Mouse (Mus musculus) neural tube, embryonic 10.5 days (tissue): ENCODE results near the gene Gucd1.
"Not testable (repeated sequence)": the region's sequence is repeated elsewhere in the genome, so short reads cannot be mapped to it uniquely, and the experiment has no call there.

Source experiments
- DNase-seq: peaks from one replicate; pipeline ENCODE4 v3.0.0-alpha.2; 2017; ENCODE audit warnings: low spot score; ENCODE audit errors: extremely low spot score

Gucd1 gene

GRCm38 (mm10) chr10:75536123-75536522 is 18.4 kb upstream of the Gucd1 start:
- DNase-seq, result no peak

- DNase-seq, result no peak
These were observed 17.7 kb upstream of the Gucd1 start for GRCm38 (mm10) chr10:75535423-75535822.

GRCm38 (mm10) chr10:75534934-75535333 is 17.2 kb upstream of the Gucd1 start:
- no peak for DNase-seq

GRCm38 (mm10) chr10:75534216-75534615 is 16.4 kb upstream of the Gucd1 start:
- DNase-seq, result no peak

- DNase-seq, result no peak
These were observed 13.8 kb upstream of the Gucd1 start for GRCm38 (mm10) chr10:75531532-75532090.

- DNase-seq, result no peak
These were observed 12.6 kb upstream of the Gucd1 start for GRCm38 (mm10) chr10:75530322-75530721.

GRCm38 (mm10) chr10:75525450-75525849 is 7.7 kb upstream of the Gucd1 start:
- not testable (repeated sequence) for DNase-seq

- DNase-seq, result no peak
These were observed 3.9 kb upstream of the Gucd1 start for GRCm38 (mm10) chr10:75521643-75522042.

GRCm38 (mm10) chr10:75520581-75520980 is 2.8 kb upstream of the Gucd1 start:
- DNase-seq, result no peak

GRCm38 (mm10) chr10:75517073-75517757 is 557 bp downstream of the Gucd1 start, which contains the start of gene Snrpd3:
TSS of gene Snrpd3 (plus strand) at chr10:75517551.
- DNase-seq, result peak; percentile 91

- no peak for DNase-seq
These were observed 1.1 kb downstream of the Gucd1 start for GRCm38 (mm10) chr10:75516724-75517072.

GRCm38 (mm10) chr10:75516038-75516723 is 1.6 kb downstream of the Gucd1 start:
- no peak for DNase-seq

- no peak for DNase-seq
These were observed 2.3 kb downstream of the Gucd1 start for GRCm38 (mm10) chr10:75515216-75516037.

- no peak for DNase-seq
These were observed 3.4 kb downstream of the Gucd1 start for GRCm38 (mm10) chr10:75514361-75514760.

GRCm38 (mm10) chr10:75513306-75514067 is 4.3 kb downstream of the Gucd1 start:
- no peak for DNase-seq

GRCm38 (mm10) chr10:75512796-75513195 is 5.0 kb downstream of the Gucd1 start:
- DNase-seq, result no peak

GRCm38 (mm10) chr10:75511897-75512296 is 5.9 kb downstream of the Gucd1 start:
- no peak for DNase-seq

- DNase-seq, result no peak
These were observed 6.7 kb downstream of the Gucd1 start for GRCm38 (mm10) chr10:75511060-75511459.

GRCm38 (mm10) chr10:75510446-75510845 is 7.3 kb downstream of the Gucd1 start:
- no peak for DNase-seq

- not testable (repeated sequence) for DNase-seq
These were observed 11.8 kb downstream of the Gucd1 start for GRCm38 (mm10) chr10:75505928-75506327.

- DNase-seq, result no peak
These were observed 12.7 kb downstream of the Gucd1 start for GRCm38 (mm10) chr10:75505130-75505495.
